Comparison of ENCODE assay signal across 13 mouse cellular contexts in the genomic region with DNA sequence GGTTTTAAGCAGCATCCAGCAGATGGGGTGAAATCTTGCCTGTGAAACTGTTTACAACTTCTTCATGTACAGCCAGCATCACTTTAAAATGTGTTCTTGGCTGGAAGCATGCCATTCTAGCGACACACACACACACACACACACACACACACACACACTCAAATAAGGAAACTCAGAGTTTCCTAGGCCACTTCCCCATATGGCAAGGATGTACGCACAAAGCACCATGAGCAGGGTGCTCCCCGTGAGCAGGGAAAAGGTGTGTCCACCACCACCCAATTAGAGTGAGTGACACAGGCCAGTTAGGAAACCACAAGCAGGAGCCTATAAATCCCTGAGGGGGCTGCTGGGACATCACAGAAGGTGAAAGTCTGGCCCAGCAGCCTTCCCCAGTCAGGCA. TPM values are rescaled to one million over a fixed set of nuclear protein-coding genes. Genes with fewer than 3 reads are reported as not detected.
DNase-seq lines count a peak whose midpoint lies in the region; ATAC-seq and TF ChIP-seq lines count a peak whose summit lies in the region.
"Had no signal": no experiment of that assay in that cellular context is flagged by ENCODE, and none has a peak within 500 bp of the region (broad histone marks: within the 10 kb centered on the region; RNA-seq: fewer than 3 reads in every experiment).

No protein-coding gene starts in this region.

- intact Hi-C loops in left cerebral cortex, postnatal 14 days (cut with DNase I) = no loop called here

- peak; percentile 31 to 67 for DNase-seq in left cerebral cortex, postnatal 14 days (ENCODE audit: low spot score in 2 of 2)
- DNase-seq in left cerebral cortex, adult 18-20 months (ENCODE audit: low spot score in 2 of 2) = no peak
- peak; percentile 41 for DNase-seq in brain, adult 2 months (ENCODE audit: low read depth, low spot score)
- DNase-seq in naive thymus-derived CD4-positive, alpha-beta T cell, adult 2 months (ENCODE audit: low read depth) = peak; percentile 15
- DNase-seq in kidney, adult 2 months = no peak
- DNase-seq in thymus, postnatal 25 days = no peak
- DNase-seq: adrenal gland, postnatal 14 days; layer of hippocampus, postnatal 36 days; thymus, postnatal 14 days had no signal

- 0 out of 2 replicates have a peak, but pooled peaks cover 5% of the 10 kb centered on the region for H3K4me1 ChIP-seq in kidney, adult 2 months (ENCODE audit: control insufficient read depth, insufficient read depth, low read length)

- ATAC-seq in CD4-positive, CD25-positive, alpha-beta regulatory T cell, adult 4 months = peak; percentile 24
- ATAC-seq: intestine, embryonic 15.5 days had no signal

- no peak overlapping the region for H3K4me3 ChIP-seq in kidney, adult 2 months (ENCODE audit: insufficient read depth, low read depth, low read length)
- H3K4me3 ChIP-seq: intestine, embryonic 15.5 days; midbrain, embryonic 12.5 days had no signal

- no peak for TF ChIP-seq CTCF in kidney, adult 2 months (conservative IDR thresholded peaks at IDR 0.05; ENCODE audit: insufficient read depth, insufficient read length, low read depth, low read length)

- no peak overlapping the region for H3K27ac ChIP-seq in kidney, adult 2 months (ENCODE audit: insufficient read depth, low read depth, low read length)
- H3K27ac ChIP-seq: intestine, embryonic 15.5 days; liver, embryonic 14.5 days; midbrain, embryonic 12.5 days had no signal

- WGBS in kidney, adult 2 months = 73% methylated on average over 3 of the region's 3 CpGs

- TF ChIP-seq POLR2A in kidney, adult 2 months (IDR thresholded peaks at IDR 0.05; ENCODE audit: low read depth, low read length) = no peak

- H3K36me3 ChIP-seq in kidney, adult 2 months (ENCODE audit: control insufficient read depth, insufficient read depth, low read length) = no peaks in the 10 kb centered on the region
- H3K36me3 ChIP-seq: intestine, embryonic 15.5 days; midbrain, embryonic 12.5 days had no signal

- H3K27me3 ChIP-seq in kidney, adult 2 months (replicated peaks; ENCODE audit: control insufficient read depth, insufficient read depth, low read length) = no peaks in the 10 kb centered on the region
- H3K27me3 ChIP-seq: intestine, embryonic 15.5 days had no signal

RNA-seq across cellular contexts. Expression of a gene that starts 10.5 kb away (rescaled TPM):
- under 1 TPM in 1 of 2 experiments, not detected in 1; 0.76 TPM for total RNA-seq in left cerebral cortex, postnatal 14 days (2021)
- under 1 TPM in 1 of 2 experiments, not detected in 1; 0.46 TPM for total RNA-seq in left cerebral cortex, adult 18-20 months (2021)
- 100 to 1,000 TPM; 104 to 162 TPM for polyA plus RNA-seq in CD4-positive, CD25-positive, alpha-beta regulatory T cell, adult 4 months (2017; shearing (Covaris generic))
- polyA plus RNA-seq in kidney, adult 2 months (2012; rRNA removed) = 0.12 and 0.38 TPM in 2 replicates
- total RNA-seq: layer of hippocampus, postnatal 36 days had no signal
- polyA plus RNA-seq: midbrain, embryonic 12.5 days had no signal

Comparison
In these comparisons a context has a peak if more than half of its experiments do, and no peak if none do; other contexts are left out.
1. DNase-seq: peak in left cerebral cortex, postnatal 14 days (2 of 2), brain, adult 2 months (single experiment) and naive thymus-derived CD4-positive, alpha-beta T cell, adult 2 months (single experiment); none in left cerebral cortex, adult 18-20 months (0 of 2), kidney, adult 2 months (single experiment) and thymus, postnatal 25 days (single experiment).